Mouse (Mus musculus): ENCODE measurements around the gene Zbtb16. TPM values are rescaled to one million over a fixed set of nuclear protein-coding genes. Genes with fewer than 3 reads are reported as not detected.

Zbtb16 gene
- polyA plus RNA-seq, 1 experiment from 2014 or later = 2.3 TPM

- Histone ChIP-seq H3K4me1 (ENCODE audit: control insufficient read depth, insufficient read depth, low read length) (no peaks in the 10 kb centered on the region), H3K36me3 (ENCODE audit: control insufficient read depth, insufficient read depth, low read length) (no peaks in the 10 kb centered on the region), H3K9me3 (replicated peaks; ENCODE audit: control insufficient read depth, low read length) (no peaks in the 10 kb centered on the region), H3K27ac (ENCODE audit: low read depth, low read length) (no peak overlapping the region), H3K9ac (ENCODE audit: low read length) (no peak overlapping the region), H3K4me2 (ENCODE audit: low read length) (no peak overlapping the region), H3K4me3 (ENCODE audit: low read depth, low read length) (no peak overlapping the region), H3K27me3 (replicated peaks; ENCODE audit: control insufficient read depth, insufficient read depth, low read length) (no peaks in the 10 kb centered on the region)
- 38% methylated on average over 1 of the region's 1 CpGs for WGBS
- no peak for DNase-seq (ENCODE audit: low spot score)
- ATAC-seq = no peak
Observed at GRCm38 (mm10) chr9:48611032-48611431, 225.0 kb downstream of the Zbtb16 start.

- DNase-seq (ENCODE audit: low spot score) (no peak), ATAC-seq (no peak)
- Histone ChIP-seq H3K4me1 (ENCODE audit: control insufficient read depth, insufficient read depth, low read length) (no peaks in the 10 kb centered on the region), H3K36me3 (ENCODE audit: control insufficient read depth, insufficient read depth, low read length) (no peaks in the 10 kb centered on the region), H3K27ac (ENCODE audit: low read depth, low read length) (no peak overlapping the region), H3K4me3 (ENCODE audit: low read depth, low read length) (no peak overlapping the region), H3K9ac (ENCODE audit: low read length) (no peak overlapping the region), H3K4me2 (ENCODE audit: low read length) (no peak overlapping the region), H3K27me3 (replicated peaks; ENCODE audit: control insufficient read depth, insufficient read depth, low read length) (no peaks in the 10 kb centered on the region), H3K9me3 (replicated peaks; ENCODE audit: control insufficient read depth, low read length) (no peaks in the 10 kb centered on the region)
- 68% methylated on average over 4 of the region's 4 CpGs for WGBS
Observed at GRCm38 (mm10) chr9:48609734-48610133, 226.3 kb downstream of the Zbtb16 start.

- Histone ChIP-seq H3K9ac (ENCODE audit: low read length) (no peak overlapping the region), H3K27ac (ENCODE audit: low read depth, low read length) (no peak overlapping the region), H3K4me3 (ENCODE audit: low read depth, low read length) (no peak overlapping the region), H3K4me2 (ENCODE audit: low read length) (no peak overlapping the region), H3K36me3 (ENCODE audit: control insufficient read depth, insufficient read depth, low read length) (no peaks in the 10 kb centered on the region), H3K4me1 (ENCODE audit: control insufficient read depth, insufficient read depth, low read length) (no peaks in the 10 kb centered on the region), H3K9me3 (replicated peaks; ENCODE audit: control insufficient read depth, low read length) (no peaks in the 10 kb centered on the region), H3K27me3 (replicated peaks; ENCODE audit: control insufficient read depth, insufficient read depth, low read length) (no peaks in the 10 kb centered on the region)
- DNase-seq (ENCODE audit: low spot score) (peak; percentile 53), ATAC-seq (no peak)
- WGBS = 28% methylated on average over 7 of the region's 7 CpGs
Observed at GRCm38 (mm10) chr9:48607417-48607816, 228.6 kb downstream of the Zbtb16 start.

GRCm38 (mm10) chr9:48606171-48606570, 229.9 kb downstream of the Zbtb16 start:
- Histone ChIP-seq H3K27me3 (replicated peaks; ENCODE audit: control insufficient read depth, insufficient read depth, low read length) (no peaks in the 10 kb centered on the region), H3K4me3 (ENCODE audit: low read depth, low read length) (no peak overlapping the region), H3K4me2 (ENCODE audit: low read length) (no peak overlapping the region), H3K9ac (ENCODE audit: low read length) (no peak overlapping the region), H3K4me1 (ENCODE audit: control insufficient read depth, insufficient read depth, low read length) (no peaks in the 10 kb centered on the region), H3K9me3 (replicated peaks; ENCODE audit: control insufficient read depth, low read length) (no peaks in the 10 kb centered on the region), H3K36me3 (ENCODE audit: control insufficient read depth, insufficient read depth, low read length) (no peaks in the 10 kb centered on the region), H3K27ac (ENCODE audit: low read depth, low read length) (no peak overlapping the region)
- 84% methylated on average over 7 of the region's 7 CpGs for WGBS
- DNase-seq (ENCODE audit: low spot score) (no peak), ATAC-seq (no peak)

- DNase-seq (ENCODE audit: low spot score) = no peak
- WGBS = 88% methylated on average over 5 of the region's 5 CpGs
- no peaks in the 10 kb centered on the region for H3K27me3 ChIP-seq (replicated peaks; ENCODE audit: control insufficient read depth, insufficient read depth, low read length)
- no peaks in the 10 kb centered on the region for H3K9me3 ChIP-seq (replicated peaks; ENCODE audit: control insufficient read depth, low read length)
- no peak overlapping the region for H3K4me2 ChIP-seq (ENCODE audit: low read length)
- no peak overlapping the region for H3K4me3 ChIP-seq (ENCODE audit: low read depth, low read length)
- H3K9ac ChIP-seq (ENCODE audit: low read length) = no peak overlapping the region
- no peak for ATAC-seq
- H3K4me1 ChIP-seq (ENCODE audit: control insufficient read depth, insufficient read depth, low read length) = no peaks in the 10 kb centered on the region
- H3K27ac ChIP-seq (ENCODE audit: low read depth, low read length) = no peak overlapping the region
- no peaks in the 10 kb centered on the region for H3K36me3 ChIP-seq (ENCODE audit: control insufficient read depth, insufficient read depth, low read length)
Observed at GRCm38 (mm10) chr9:48605697-48606096, 230.3 kb downstream of the Zbtb16 start.

- DNase-seq (ENCODE audit: low spot score) (no peak), ATAC-seq (no peak)
- Histone ChIP-seq H3K36me3 (ENCODE audit: control insufficient read depth, insufficient read depth, low read length) (no peaks in the 10 kb centered on the region), H3K27me3 (replicated peaks; ENCODE audit: control insufficient read depth, insufficient read depth, low read length) (no peaks in the 10 kb centered on the region), H3K9ac (ENCODE audit: low read length) (no peak within 1 kb of the TSS), H3K27ac (ENCODE audit: low read depth, low read length) (no peak within 1 kb of the TSS), H3K4me1 (ENCODE audit: control insufficient read depth, insufficient read depth, low read length) (no peaks in the 10 kb centered on the region), H3K4me2 (ENCODE audit: low read length) (no peak within 1 kb of the TSS), H3K9me3 (replicated peaks; ENCODE audit: control insufficient read depth, low read length) (no peaks in the 10 kb centered on the region), H3K4me3 (ENCODE audit: low read depth, low read length) (no peak within 1 kb of the TSS)
- 60% methylated on average over 8 of the region's 8 CpGs for WGBS
Observed at GRCm38 (mm10) chr9:48604939-48605598, 231.0 kb downstream of the Zbtb16 start, which contains the start of gene Nnmt. TSS of gene Nnmt (minus strand) at chr9:48605153.

Other genes starting within 250 kb of the Zbtb16 start
- gene Nnmt, start 231.1 kb downstream of the Zbtb16 start, polyA plus RNA-seq (2014; fragmentation: Nextera tagmentation; extraction: Ambion mirVana) = 0.72 and 1.1 TPM in 2 replicates
- 4.2 and 4.8 TPM in 2 replicates for gene Htr3a, start 74.9 kb upstream of the Zbtb16 start, polyA plus RNA-seq (2014; fragmentation: Nextera tagmentation; extraction: Ambion mirVana)
- gene Htr3b, start 128.8 kb upstream of the Zbtb16 start, polyA plus RNA-seq (2014; fragmentation: Nextera tagmentation; extraction: Ambion mirVana) = not detected in 2 replicates
- 19.5 and 27.4 TPM in 2 replicates for gene Usp28, start 149.2 kb upstream of the Zbtb16 start, polyA plus RNA-seq (2014; fragmentation: Nextera tagmentation; extraction: Ambion mirVana)
- 31.7 and 33.0 TPM in 2 replicates for gene Zw10, start 219.4 kb upstream of the Zbtb16 start, polyA plus RNA-seq (2014; fragmentation: Nextera tagmentation; extraction: Ambion mirVana)
- gene Tmprss5, start 245.0 kb upstream of the Zbtb16 start, polyA plus RNA-seq (2014; fragmentation: Nextera tagmentation; extraction: Ambion mirVana) = 0.66 and 1.3 TPM in 2 replicates

Measured in forebrain, embryonic 14.5 days (tissue).